Mouse (Mus musculus) spleen, postnatal 36 days (tissue): ENCODE measurements at regions not wholly inside any gene's neighbourhood (a gene's known extent, or its start where the extent isn't known, plus 50 kb on each side); places are given as distances from the start of the nearest gene placed in this dataset.
"Not testable (repeated sequence)": the region's sequence is repeated elsewhere in the genome, so short reads cannot be mapped to it uniquely, and the experiment has no call there.

Experiments used
- DNase-seq, 2 experiments: peaks; one replicate each; pipeline ENCODE4 v3.0.0; 2022; ENCODE audit warnings: low spot score in 2 of 2, mixed read lengths in 1 of 2

GRCm38 (mm10) chr6:89140469-89140868 lies 222.0 kb downstream of the Plxna1 start:
- DNase-seq, result no peak

GRCm38 (mm10) chr6:89153027-89153662 lies 209.3 kb downstream of the Plxna1 start:
- no peak for DNase-seq

- no peak for DNase-seq
Observed at GRCm38 (mm10) chr6:89157501-89157900, 204.9 kb downstream of the Plxna1 start.

- no peak for DNase-seq
Observed at GRCm38 (mm10) chr6:89160051-89160450, 202.4 kb downstream of the Plxna1 start.

- DNase-seq, result no peak
Observed at GRCm38 (mm10) chr6:89161746-89162145, 200.7 kb downstream of the Plxna1 start.

GRCm38 (mm10) chr6:89169520-89169919 lies 192.9 kb downstream of the Plxna1 start:
- no peak for DNase-seq

GRCm38 (mm10) chr6:89184920-89185319 lies 177.5 kb downstream of the Plxna1 start:
- not testable (repeated sequence) for DNase-seq

GRCm38 (mm10) chr6:89200514-89201284 lies 161.7 kb downstream of the Plxna1 start:
- not testable (repeated sequence) for DNase-seq

- no peak for DNase-seq
Observed at GRCm38 (mm10) chr6:89215021-89215420, 147.4 kb downstream of the Plxna1 start.

- DNase-seq, result no peak
Observed at GRCm38 (mm10) chr6:89235416-89236075, 126.9 kb downstream of the Plxna1 start.

- DNase-seq, result no peak
Observed at GRCm38 (mm10) chr6:89236226-89236625, 126.2 kb downstream of the Plxna1 start.

GRCm38 (mm10) chr6:89236892-89237646 lies 125.4 kb downstream of the Plxna1 start:
- no peak for DNase-seq

- DNase-seq, result no peak
Observed at GRCm38 (mm10) chr6:89238871-89239270, 123.5 kb downstream of the Plxna1 start.

- no peak for DNase-seq
Observed at GRCm38 (mm10) chr6:89239511-89239910, 122.9 kb downstream of the Plxna1 start.

- no peak for DNase-seq
Observed at GRCm38 (mm10) chr6:89240168-89240705, 122.2 kb downstream of the Plxna1 start.

GRCm38 (mm10) chr6:89242371-89243288 lies 119.8 kb downstream of the Plxna1 start:
- DNase-seq, result no peak

- DNase-seq, result no peak
Observed at GRCm38 (mm10) chr6:89245506-89245905, 116.9 kb downstream of the Plxna1 start.

GRCm38 (mm10) chr6:89246261-89246660 lies 116.2 kb downstream of the Plxna1 start:
- no peak for DNase-seq

GRCm38 (mm10) chr6:89248574-89248973 lies 113.8 kb downstream of the Plxna1 start:
- no peak for DNase-seq

GRCm38 (mm10) chr6:89249303-89249702 lies 113.1 kb downstream of the Plxna1 start:
- no peak for DNase-seq

- DNase-seq, result no peak
Observed at GRCm38 (mm10) chr6:89251641-89252040, 110.8 kb downstream of the Plxna1 start.
